Mouse (Mus musculus): ENCODE results near the gene Ptgdr.
"Not testable (repeated sequence)": the region's sequence is repeated elsewhere in the genome, so short reads cannot be mapped to it uniquely, and the experiment has no call there.

Ptgdr gene

GRCm38 (mm10) chr14:44813152-44813551 lies 46.0 kb downstream of the Ptgdr start:
- not testable (repeated sequence) for DNase-seq (ENCODE audit: low read depth in 1 of 2, low spot score in 2 of 2)
